Mouse (Mus musculus): ENCODE data around the gene Gm11361.

Gene Gm11361

GRCm38 (mm10) chr13:28257228-28257627 is at the start of gene Gm11361:
TSS of gene Gm11361 (plus strand) at chr13:28257528.
- no peak for DNase-seq (ENCODE audit: low spot score in 2 of 2)

DNA sequence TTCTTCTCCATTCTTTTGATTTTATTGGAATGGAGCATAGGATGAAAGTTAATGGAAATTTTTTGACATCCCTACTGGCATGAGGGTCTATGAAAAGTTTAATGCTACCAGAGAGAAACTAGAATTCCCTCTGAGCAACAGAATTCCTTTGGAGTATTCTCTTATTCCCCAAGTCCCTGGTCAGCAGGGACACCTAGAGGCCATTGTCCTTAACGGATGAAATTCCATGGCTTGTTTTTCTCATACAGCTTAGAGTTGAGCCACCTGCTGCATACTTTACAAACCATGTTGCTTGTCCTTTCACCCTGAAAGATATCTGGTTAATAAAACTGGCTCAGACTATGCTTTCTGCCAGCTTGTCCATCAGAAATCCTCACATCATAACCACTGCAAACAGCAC is 7.1 kb downstream of the Gm11361 start:
- no peak for DNase-seq (ENCODE audit: low spot score in 2 of 2)

DNA sequence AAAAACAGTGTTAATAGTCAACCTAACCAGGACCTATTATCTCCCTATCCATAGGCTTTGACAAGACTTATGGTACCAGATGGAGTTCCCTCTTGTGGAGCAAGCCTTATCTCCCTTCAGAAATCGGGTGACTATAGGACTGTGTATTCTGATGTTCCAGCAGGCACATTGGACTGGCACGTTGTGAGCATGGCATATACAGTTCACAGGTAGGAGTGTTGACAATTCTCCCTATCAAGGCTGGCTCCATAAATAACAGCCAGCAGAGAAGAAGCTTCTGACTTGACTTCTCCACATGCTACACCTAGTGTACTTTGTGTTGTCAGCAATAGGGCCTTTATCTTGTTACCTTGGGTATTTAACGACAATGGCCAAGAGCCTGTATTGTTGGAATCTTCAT is 30.0 kb downstream of the Gm11361 start:
- no peak for DNase-seq (ENCODE audit: low spot score in 2 of 2)

DNA sequence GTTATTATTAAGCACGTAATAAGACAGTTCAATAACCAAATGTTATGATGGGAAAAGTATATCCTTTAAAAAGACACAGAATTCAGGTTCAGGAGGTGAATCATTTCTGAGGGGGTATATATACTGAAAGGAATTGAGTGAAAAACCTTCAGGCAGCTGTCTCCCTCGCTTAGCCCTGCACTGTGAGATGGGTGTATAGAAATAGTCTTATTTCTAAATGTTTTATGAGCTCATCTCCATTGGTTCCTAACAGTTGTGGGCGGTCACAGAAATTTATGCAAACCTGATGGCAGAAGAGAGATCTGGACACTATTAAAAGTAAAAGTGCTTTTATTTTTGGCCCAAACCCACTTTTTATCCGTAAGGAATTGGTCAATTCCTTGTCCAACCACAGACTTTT is 36.9 kb downstream of the Gm11361 start:
- no peak for DNase-seq (ENCODE audit: low spot score in 2 of 2)

- no peak for DNase-seq (ENCODE audit: low spot score in 2 of 2)
These were observed 37.5 kb downstream of the Gm11361 start for GRCm38 (mm10) chr13:28294757-28295361.

GRCm38 (mm10) chr13:28295492-28295891 is 38.2 kb downstream of the Gm11361 start:
- no peak for DNase-seq (ENCODE audit: low spot score in 2 of 2)

DNA sequence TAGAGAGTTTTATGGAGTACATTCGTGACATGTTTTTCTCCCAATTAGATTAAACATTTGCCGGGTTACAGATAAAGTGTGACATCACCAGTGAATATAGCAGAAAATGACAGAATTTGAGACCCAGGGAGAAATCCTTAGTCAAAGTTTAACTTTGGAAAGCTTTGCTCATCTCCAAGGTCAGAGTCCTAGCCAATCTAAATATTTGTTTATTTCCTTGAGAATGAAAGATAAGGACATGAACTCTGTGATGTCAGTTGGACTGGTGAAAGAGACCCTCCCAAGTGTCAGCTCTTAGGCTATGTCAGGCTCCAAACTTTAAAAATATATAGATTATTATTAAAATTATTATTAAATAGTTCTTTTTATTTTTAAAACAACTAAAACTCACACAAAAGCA is 39.8 kb downstream of the Gm11361 start:
- DNase-seq (ENCODE audit: low spot score in 2 of 2) = no peak

GRCm38 (mm10) chr13:28297577-28297976 is 40.2 kb downstream of the Gm11361 start:
- no peak for DNase-seq (ENCODE audit: low spot score in 2 of 2)

All from urinary bladder, postnatal 36 days (tissue).